Mouse (Mus musculus): Measurements from ENCODE around the gene Rsl1d1.
"Not testable (repeated sequence)": the region's sequence is repeated elsewhere in the genome, so short reads cannot be mapped to it uniquely, and the experiment has no call there.

Gene Rsl1d1

DNA sequence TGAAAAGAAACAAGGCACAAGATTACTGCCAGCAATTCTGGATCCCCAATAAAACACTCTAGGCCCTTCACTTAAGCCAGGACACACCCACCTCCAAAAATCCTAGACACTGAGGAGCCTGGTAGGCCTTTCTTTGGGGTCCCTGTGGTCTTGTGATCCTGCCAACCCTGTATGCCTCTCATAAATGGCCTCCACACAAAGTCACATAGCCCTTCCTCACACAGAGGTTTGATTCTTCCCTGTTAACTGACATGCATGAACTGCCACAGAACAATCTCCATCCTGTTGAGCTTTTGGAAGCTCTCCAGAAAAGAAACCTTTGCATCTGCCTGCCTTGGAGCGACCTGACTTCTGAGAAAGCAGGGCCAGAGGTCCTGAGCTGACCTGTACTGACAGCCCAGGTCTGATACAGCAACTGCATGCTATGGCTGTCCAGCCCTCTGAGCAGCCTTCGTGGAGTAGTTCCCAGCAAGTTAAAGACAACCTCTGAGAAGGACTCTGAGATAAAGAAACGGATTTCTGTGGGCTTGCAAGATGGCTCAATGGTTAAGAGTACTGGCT is 38.4 kb downstream of the Rsl1d1 start:
- no peak for DNase-seq (ENCODE audit: low read depth, low spot score)

DNA sequence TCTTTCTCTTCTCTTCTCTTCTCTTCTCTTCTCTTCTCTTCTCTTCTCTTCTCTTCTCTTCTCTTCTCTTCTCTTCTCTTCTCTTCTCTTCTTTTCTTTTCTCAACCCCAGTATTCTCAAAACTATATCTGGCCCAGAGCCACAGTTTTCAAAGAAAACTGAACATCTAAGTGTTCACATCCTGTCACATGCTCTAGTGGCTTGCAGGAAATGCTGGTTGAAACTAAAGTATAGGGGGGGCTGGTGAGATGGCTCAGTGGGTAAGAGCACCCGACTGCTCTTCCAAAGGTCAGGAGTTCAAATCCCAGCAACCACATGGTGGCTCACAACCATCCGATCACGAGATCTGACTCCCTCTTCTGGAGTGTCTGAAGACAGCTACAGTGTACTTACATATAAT is 45.4 kb downstream of the Rsl1d1 start:
- DNase-seq (ENCODE audit: low read depth, low spot score), result not testable (repeated sequence)

DNA sequence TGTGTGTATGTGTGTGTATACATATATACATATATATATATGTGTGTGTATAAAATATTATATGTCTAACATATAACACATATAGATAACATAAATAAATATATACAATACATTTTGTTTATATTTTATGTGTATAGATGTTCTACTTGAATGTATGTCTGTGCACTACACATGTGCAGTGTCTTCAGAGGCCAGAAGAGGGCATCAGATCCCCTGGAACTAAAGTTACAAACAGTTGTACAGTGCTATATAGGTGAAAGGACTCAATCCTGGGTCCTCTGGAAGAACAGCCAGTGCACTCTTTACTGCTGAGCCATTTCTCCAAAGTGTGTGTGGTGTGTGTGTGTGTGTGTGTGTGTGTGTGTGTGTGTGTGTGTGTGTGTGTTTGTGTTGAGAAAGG is 48.6 kb downstream of the Rsl1d1 start:
- DNase-seq (ENCODE audit: low read depth, low spot score), result no peak

GRCm38 (mm10) chr16:11143706-11144483 is 59.2 kb downstream of the Rsl1d1 start:
- not testable (repeated sequence) for DNase-seq (ENCODE audit: low read depth, low spot score)
